Mouse (Mus musculus) heart, embryonic 16.5 days (tissue): ENCODE data around the gene Olfr763. TPM values are rescaled to one million over a fixed set of nuclear protein-coding genes. Genes with fewer than 3 reads are reported as not detected.

Source experiments
- ATAC-seq: fragments of 200-750 bp; cut with Nextera tagmentation; replicated peaks from 2 replicates; pipeline ENCODE4 v1.8.0; 2017; ENCODE audit warnings: moderate number of reproducible peaks; ENCODE audit not compliant: insufficient read depth, low FRiP score; ENCODE audit errors: extremely low read depth
- H3K27ac ChIP-seq: fragments of 300-500 bp; sonication (generic); 2 replicates; pipeline ENCODE4 v1.5.1; 2014; ENCODE audit warnings: mild to moderate bottlenecking, low read length, control low read depth, moderate library complexity
- H3K27me3 ChIP-seq: fragments of 300-500 bp; sonication (generic); 2 replicates; pipeline ENCODE4 v1.6.1; 2014; ENCODE audit warnings: low read length, mixed read lengths; ENCODE audit not compliant: control insufficient read depth, insufficient read depth
- H3K36me3 ChIP-seq: fragments of 300-500 bp; sonication (generic); 2 replicates; pipeline ENCODE4 v1.6.1; 2014; ENCODE audit not compliant: control insufficient read depth, insufficient read depth
- H3K4me1 ChIP-seq: fragments of 300-500 bp; sonication (generic); 2 replicates; pipeline ENCODE4 v1.6.1; 2014; ENCODE audit warnings: low read length, mixed read lengths; ENCODE audit not compliant: control insufficient read depth, insufficient read depth
- H3K4me2 ChIP-seq: fragments of 300-500 bp; sonication (generic); 2 replicates; pipeline ENCODE4 v1.6.1; 2014; ENCODE audit warnings: low read depth, mild to moderate bottlenecking, control low read depth, low read length
- H3K4me3 ChIP-seq: fragments of 300-500 bp; sonication (generic); 2 replicates; pipeline ENCODE4 v1.5.1; 2014; ENCODE audit warnings: mild to moderate bottlenecking, control low read depth, low read length
- H3K9ac ChIP-seq: fragments of 300-500 bp; sonication (generic); 2 replicates; pipeline ENCODE4 v1.6.1; 2014; ENCODE audit warnings: low read length, control low read depth
- H3K9me3 ChIP-seq: fragments of 300-500 bp; sonication (generic); replicated peaks from 2 replicates; pipeline ENCODE4 v1.6.1; 2016; ENCODE audit warnings: low read length; ENCODE audit not compliant: control insufficient read depth
- WGBS: fragments of 180-500 bp; shearing (Covaris S2); extraction: QIAGEN DNeasy Blood & Tissue Kit; methylation state at CpG from one replicate; pipeline ENCODE4 v1.1.7; 2014; 5-methylcytosine and 5-hydroxymethylcytosine counted together
- polyA plus RNA-seq: library from polyadenylated mRNA; unstranded; fragments of >200 nt; fragmentation: Nextera tagmentation; extraction: Ambion mirVana; gene quantifications from 2 replicates; pipeline ENCODE4 v1.2.1, GENCODE M21; 2015

Olfr763 gene
- not detected in 2 replicates for polyA plus RNA-seq

DNA sequence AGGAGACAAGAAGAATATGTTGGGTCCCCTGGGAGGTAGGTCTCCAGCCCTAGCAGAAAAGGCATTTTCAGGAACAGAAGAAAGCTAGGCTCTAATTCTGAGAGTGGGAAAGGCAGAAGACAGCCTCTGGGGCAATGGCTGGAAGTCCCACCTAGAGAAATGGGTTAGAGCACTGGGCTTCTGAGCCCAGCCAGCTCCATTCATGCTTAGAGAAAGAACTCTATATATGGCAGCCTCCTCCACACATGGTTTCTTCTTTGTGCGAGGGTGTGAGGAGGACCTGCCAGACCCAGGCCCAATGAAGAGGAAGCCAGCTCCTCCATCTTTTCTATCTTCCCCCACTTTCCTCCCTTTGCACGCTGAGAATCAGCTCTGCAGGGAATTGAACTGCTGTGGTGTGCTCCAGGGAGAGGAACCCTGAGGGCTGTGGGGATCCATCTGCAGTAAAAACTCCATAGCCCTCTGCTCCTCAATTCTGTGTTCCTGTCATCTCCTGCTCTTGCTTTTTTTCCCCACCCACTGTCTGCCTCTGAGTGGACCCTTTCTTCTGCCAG is at the start of gene Olfr763:
TSS of gene Olfr763 (plus strand) at position 504 of the 554 bp plus-strand sequence.
- H3K9ac ChIP-seq: no peak within 1 kb of the TSS
- no peaks in the 10 kb centered on the region for H3K36me3 ChIP-seq
- no peak within 1 kb of the TSS for H3K4me2 ChIP-seq
- no peak within 1 kb of the TSS for H3K4me3 ChIP-seq
- H3K27ac ChIP-seq: no peak within 1 kb of the TSS
- ATAC-seq: no peak
- H3K9me3 ChIP-seq: peaks cover 5% of the 10 kb centered on the region; the same call in 1 of the 2 replicates
- WGBS: 53% methylated on average over 2 of the region's 2 CpGs
- H3K4me1 ChIP-seq: no peaks in the 10 kb centered on the region
- H3K27me3 ChIP-seq: no peaks in the 10 kb centered on the region

DNA sequence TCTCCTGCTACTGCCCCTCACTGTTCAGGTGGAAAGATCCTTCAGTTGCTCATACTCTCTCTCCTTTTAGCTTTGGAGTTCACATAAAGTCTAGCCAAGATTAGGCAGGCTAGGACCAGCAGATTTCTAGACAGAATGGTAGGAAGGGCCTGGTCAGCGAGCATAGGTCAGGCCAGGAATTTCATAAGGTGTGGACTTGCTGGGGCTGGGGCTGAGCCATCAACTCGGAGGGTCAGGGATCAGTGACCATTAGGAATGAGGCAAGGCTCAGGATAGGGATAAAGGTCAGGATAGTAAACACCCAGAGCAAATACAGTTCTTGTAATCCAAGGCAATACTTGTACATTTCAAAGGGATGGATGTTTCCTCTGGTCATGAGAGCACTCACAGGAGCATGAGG is 45.6 kb upstream of the Olfr763 start:
- 73% methylated on average over 2 of the region's 2 CpGs for WGBS

DNA sequence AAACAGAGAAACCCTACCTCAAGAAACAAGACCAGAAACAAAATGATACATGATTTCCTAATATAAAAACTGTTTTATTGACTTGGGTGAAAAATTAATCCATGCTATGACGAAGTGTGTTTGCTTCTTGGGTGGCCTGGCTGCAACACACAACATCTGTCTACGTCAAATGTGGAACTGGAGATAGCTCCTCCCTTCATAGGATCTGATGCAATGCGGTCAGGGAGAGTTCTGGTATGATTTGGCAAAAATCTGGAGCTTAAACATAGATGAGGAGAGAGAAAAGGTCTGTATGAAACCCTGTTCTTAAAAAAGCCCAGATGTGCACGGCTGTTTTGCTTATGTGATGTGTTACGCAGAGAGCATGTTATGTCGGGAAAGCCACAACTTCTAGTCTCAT is 44.7 kb upstream of the Olfr763 start:
- no peak overlapping the region for H3K27ac ChIP-seq

More for the DNA sequence above, 45.6 kb upstream of the Olfr763 start:
- H3K4me1 ChIP-seq: 0 out of 2 replicates have a peak, but pooled peaks cover 6% of the 10 kb centered on the region
- H3K4me2 ChIP-seq: no peak overlapping the region
- H3K4me3 ChIP-seq: no peak overlapping the region
- H3K27ac ChIP-seq: no peak overlapping the region
- H3K36me3 ChIP-seq: no peaks in the 10 kb centered on the region
- H3K9ac ChIP-seq: no peak overlapping the region
- no peak for ATAC-seq
- H3K27me3 ChIP-seq: no peaks in the 10 kb centered on the region
- H3K9me3 ChIP-seq: no peaks in the 10 kb centered on the region

DNA sequence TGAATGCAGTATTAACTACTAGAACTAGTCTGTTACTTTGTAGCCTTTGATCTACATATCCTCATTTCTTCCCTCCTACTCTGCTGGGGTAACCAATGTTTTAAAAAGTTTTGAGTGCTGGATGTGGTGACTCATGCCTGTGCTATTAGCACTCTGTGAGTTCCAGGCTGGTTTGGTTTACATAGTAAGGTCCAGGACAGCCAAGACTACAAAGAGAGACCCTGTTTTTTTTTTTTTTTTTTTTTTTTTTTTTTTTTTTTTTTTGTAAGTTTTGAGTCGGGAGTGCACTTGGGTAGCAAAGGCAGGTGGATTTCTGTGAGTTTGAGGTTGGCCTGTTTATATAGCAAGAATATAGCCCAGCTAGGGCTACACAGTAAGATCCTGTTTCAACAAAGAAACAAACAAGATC is 42.2 kb upstream of the Olfr763 start:
- no peak overlapping the region for H3K9ac ChIP-seq
- H3K4me2 ChIP-seq: no peak overlapping the region
- no peaks in the 10 kb centered on the region for H3K27me3 ChIP-seq
- WGBS: 31% methylated on average over 1 of the region's 1 CpGs
- H3K27ac ChIP-seq: no peak overlapping the region
- ATAC-seq: no peak
- no peaks in the 10 kb centered on the region for H3K4me1 ChIP-seq
- no peaks in the 10 kb centered on the region for H3K36me3 ChIP-seq
- H3K4me3 ChIP-seq: no peak overlapping the region
- no peaks in the 10 kb centered on the region for H3K9me3 ChIP-seq

More for the DNA sequence above, 44.7 kb upstream of the Olfr763 start:
- Histone ChIP-seq H3K9me3 (no peaks in the 10 kb centered on the region), H3K4me2 (no peak overlapping the region), H3K36me3 (no peaks in the 10 kb centered on the region), H3K27me3 (no peaks in the 10 kb centered on the region), H3K4me3 (no peak overlapping the region), H3K9ac (no peak overlapping the region), H3K4me1 (0 out of 2 replicates have a peak, but pooled peaks cover 2% of the 10 kb centered on the region)
- WGBS: 69% methylated on average over 6 of the region's 6 CpGs
- no peak for ATAC-seq

DNA sequence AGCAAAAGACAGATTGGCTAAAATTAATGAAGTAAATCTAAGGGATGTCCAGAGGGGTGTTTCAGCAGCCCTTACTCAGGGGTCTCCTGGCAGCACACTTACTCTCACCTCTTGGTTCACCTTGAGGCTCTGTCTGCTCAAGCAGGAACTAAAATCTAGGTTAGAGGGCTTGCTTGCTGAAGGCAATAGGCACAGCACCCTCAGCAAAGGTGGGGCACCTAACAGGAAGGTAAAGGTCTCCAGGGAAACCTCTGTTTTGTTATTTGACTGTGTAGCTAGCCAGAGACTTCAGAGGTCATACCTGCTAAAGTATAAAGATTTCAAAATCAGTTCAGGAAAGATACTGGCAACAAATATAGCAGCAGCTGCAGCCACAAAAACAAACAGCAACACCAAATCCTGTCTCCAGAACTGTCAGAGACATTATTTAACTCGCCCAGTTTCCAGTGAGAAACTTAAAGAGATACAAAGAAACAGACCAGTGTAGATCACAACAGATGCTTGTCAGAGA is 39.8 kb upstream of the Olfr763 start:
- no peaks in the 10 kb centered on the region for H3K36me3 ChIP-seq
- H3K9me3 ChIP-seq: no peaks in the 10 kb centered on the region
- no peak overlapping the region for H3K9ac ChIP-seq
- no peaks in the 10 kb centered on the region for H3K27me3 ChIP-seq
- WGBS: 28% methylated on average over 1 of the region's 1 CpGs
- no peak overlapping the region for H3K27ac ChIP-seq
- no peak overlapping the region for H3K4me2 ChIP-seq
- no peak for ATAC-seq
- no peaks in the 10 kb centered on the region for H3K4me1 ChIP-seq
- H3K4me3 ChIP-seq: no peak overlapping the region

DNA sequence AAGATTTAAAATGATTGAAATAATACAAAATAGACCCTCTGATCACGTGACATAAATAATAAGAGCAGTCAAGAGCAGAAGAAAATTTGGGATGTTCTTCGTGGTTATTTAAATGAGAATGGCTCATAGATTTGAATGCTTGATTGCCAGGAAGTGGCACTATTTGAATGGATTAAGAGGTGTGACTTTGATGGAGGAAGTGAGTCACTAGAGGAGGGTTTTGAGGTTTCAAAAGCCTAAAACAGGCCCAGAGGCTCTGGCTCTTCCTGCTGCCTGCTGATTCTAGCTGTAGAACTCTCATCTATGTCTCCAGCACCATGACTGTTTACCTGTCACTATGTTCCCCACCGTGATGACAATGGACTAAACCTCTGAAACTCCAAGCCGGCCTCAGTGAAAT is 37.8 kb upstream of the Olfr763 start:
- Histone ChIP-seq H3K9me3 (no peaks in the 10 kb centered on the region), H3K4me2 (no peak overlapping the region), H3K27me3 (no peaks in the 10 kb centered on the region), H3K4me1 (no peaks in the 10 kb centered on the region), H3K9ac (no peak overlapping the region), H3K27ac (no peak overlapping the region), H3K4me3 (no peak overlapping the region), H3K36me3 (no peaks in the 10 kb centered on the region)
- 69% methylated on average over 4 of the region's 4 CpGs for WGBS
- no peak for ATAC-seq

DNA sequence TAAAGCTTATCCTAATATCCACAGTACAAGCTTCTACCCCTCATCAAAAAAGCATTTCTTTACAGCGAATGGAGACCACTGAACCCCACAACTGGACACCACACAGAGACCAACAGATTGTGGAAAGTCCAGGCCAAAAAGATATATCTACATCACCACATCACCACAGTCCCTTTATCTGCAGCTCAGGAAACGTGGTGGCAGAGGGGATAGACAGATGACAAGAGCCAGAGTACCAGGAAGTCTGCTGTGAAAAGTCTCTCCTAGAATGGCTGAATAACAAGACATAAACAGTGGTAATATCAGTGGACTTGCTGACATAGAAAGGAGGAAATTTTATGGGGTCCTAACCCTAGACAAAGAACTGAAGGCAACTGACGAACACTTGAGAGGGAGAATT is 34.2 kb upstream of the Olfr763 start:
- no peak overlapping the region for H3K4me2 ChIP-seq
- no peaks in the 10 kb centered on the region for H3K27me3 ChIP-seq
- no peak overlapping the region for H3K9ac ChIP-seq
- no peaks in the 10 kb centered on the region for H3K4me1 ChIP-seq
- no peak overlapping the region for H3K4me3 ChIP-seq
- H3K9me3 ChIP-seq: no peaks in the 10 kb centered on the region
- WGBS: 39% methylated on average over 3 of the region's 3 CpGs
- no peak overlapping the region for H3K27ac ChIP-seq
- ATAC-seq: no peak
- H3K36me3 ChIP-seq: no peaks in the 10 kb centered on the region

DNA sequence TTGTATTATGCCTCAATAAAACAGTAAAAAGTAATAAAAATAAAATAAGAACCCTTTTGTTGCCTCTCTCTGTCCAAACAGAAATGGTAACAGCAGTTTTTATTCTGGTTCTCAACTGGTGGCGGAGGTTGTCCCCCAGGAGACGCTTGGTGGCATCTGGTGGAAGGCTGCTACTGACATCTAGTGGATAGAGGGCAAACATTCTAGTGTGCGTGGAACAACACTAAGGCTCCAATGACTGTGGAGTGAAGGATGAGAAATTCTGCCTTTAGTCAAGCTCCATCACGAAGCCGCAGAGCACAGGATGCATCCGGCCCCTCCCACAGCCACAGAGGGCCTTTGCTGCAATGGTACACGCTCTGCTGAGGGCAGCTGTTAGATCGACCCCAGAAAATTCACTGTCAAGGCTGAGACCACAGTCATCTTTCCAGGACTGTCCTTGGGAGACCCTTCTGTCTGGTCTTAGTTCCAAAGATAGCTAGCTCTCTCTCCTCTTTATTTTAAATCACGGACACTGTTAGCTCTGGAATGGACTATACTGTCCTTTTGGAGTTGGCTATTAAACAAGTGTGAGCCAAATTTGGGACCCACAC is 33.0 kb upstream of the Olfr763 start:
- H3K9me3 ChIP-seq: no peaks in the 10 kb centered on the region
- H3K27ac ChIP-seq: no peak overlapping the region
- H3K4me1 ChIP-seq: no peaks in the 10 kb centered on the region
- no peak overlapping the region for H3K4me2 ChIP-seq
- no peaks in the 10 kb centered on the region for H3K27me3 ChIP-seq
- WGBS: 14% methylated on average over 9 of the region's 9 CpGs
- peak; percentile 68; the same call in 1 of the 2 replicates for ATAC-seq
- H3K36me3 ChIP-seq: no peaks in the 10 kb centered on the region
- H3K4me3 ChIP-seq: no peak overlapping the region
- no peak overlapping the region for H3K9ac ChIP-seq

DNA sequence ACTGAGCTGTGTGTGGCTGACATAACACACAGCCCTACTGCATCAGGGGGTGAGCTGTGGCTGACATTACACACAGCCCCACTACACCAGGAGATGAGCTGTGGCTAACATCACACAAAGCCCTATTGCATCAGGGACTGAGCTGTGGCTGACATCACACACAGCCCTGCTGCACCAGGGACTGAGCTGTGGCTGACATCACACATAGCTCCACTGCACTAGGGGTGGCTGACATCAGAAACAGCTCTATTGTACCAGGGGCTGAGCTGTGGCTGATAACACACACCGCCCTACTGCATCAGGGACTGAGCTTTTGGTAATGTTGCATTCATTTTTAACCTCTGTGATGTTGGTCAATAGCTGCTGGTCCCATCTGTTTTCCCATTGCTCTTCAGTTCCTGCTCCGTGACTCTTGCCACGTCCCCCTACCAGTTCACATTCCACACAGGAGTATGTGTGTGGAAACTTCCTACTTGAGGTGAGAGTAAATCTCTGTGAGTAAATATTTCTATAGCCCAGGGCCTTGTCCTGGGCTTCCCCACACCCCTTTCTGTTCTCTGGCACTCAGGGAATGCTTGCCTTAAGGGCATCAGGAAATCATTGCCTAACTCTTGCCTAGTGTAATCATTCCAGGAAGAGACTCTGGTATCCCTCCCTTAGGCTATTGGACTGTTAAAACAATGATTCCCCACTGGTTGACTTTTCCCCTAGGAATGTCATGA is 29.8 kb upstream of the Olfr763 start:
- Histone ChIP-seq H3K9me3 (no peaks in the 10 kb centered on the region), H3K4me2 (no peak overlapping the region), H3K4me3 (no peak overlapping the region), H3K36me3 (no peaks in the 10 kb centered on the region), H3K27me3 (no peaks in the 10 kb centered on the region), H3K9ac (no peak overlapping the region), H3K4me1 (no peaks in the 10 kb centered on the region), H3K27ac (no peak overlapping the region)
- 45% methylated on average over 3 of the region's 3 CpGs for WGBS
- ATAC-seq: no peak
